Mouse (Mus musculus) midbrain, embryonic 16.5 days (tissue): ENCODE data around the gene Prtn3. TPM values are rescaled to one million over a fixed set of nuclear protein-coding genes. Genes with fewer than 3 reads are reported as not detected.
A peak's percentile ranks its signal among the peaks of the same experiment; 100 is the strongest.

Experiments
- ATAC-seq: fragments of 200-750 bp; cut with Nextera tagmentation; 2 replicates; pipeline ENCODE4 v1.8.0; 2017; ENCODE audit warnings: moderate TSS enrichment
- H3K27ac ChIP-seq: fragments of 300-500 bp; sonication (generic); 2 replicates; pipeline ENCODE4 v1.5.1; 2014; ENCODE audit warnings: mild to moderate bottlenecking, low read length, mixed read lengths
- H3K27me3 ChIP-seq: fragments of 300-500 bp; sonication (generic); 2 replicates; pipeline ENCODE4 v1.6.1; 2014; ENCODE audit warnings: low read depth, low read length, mixed read lengths; ENCODE audit not compliant: control insufficient read depth, insufficient read depth
- H3K36me3 ChIP-seq: fragments of 300-500 bp; sonication (generic); 2 replicates; pipeline ENCODE4 v1.6.1; 2014; ENCODE audit warnings: mild to moderate bottlenecking, low read length, moderate library complexity, mixed read lengths; ENCODE audit not compliant: control insufficient read depth, insufficient read depth
- H3K4me1 ChIP-seq: fragments of 300-500 bp; sonication (generic); 2 replicates; pipeline ENCODE4 v1.6.1; 2014; ENCODE audit warnings: mild to moderate bottlenecking, low read length, mixed read lengths; ENCODE audit not compliant: control insufficient read depth, insufficient read depth
- H3K4me2 ChIP-seq: fragments of 300-500 bp; sonication (generic); 2 replicates; pipeline ENCODE4 v1.6.1; 2014; ENCODE audit warnings: mild to moderate bottlenecking, low read length, mixed read lengths
- H3K4me3 ChIP-seq: fragments of 300-500 bp; sonication (generic); 2 replicates; pipeline ENCODE4 v1.5.1; 2014; ENCODE audit warnings: low read depth, mild to moderate bottlenecking, low read length, moderate library complexity, mixed read lengths
- H3K9ac ChIP-seq: fragments of 300-500 bp; sonication (generic); 2 replicates; pipeline ENCODE4 v1.6.1; 2014; ENCODE audit warnings: low read depth, low read length, mixed read lengths
- H3K9me3 ChIP-seq: fragments of 300-500 bp; sonication (generic); replicated peaks from 2 replicates; pipeline ENCODE4 v1.6.1; 2014; ENCODE audit warnings: mild to moderate bottlenecking, low read length, mixed read lengths; ENCODE audit not compliant: control insufficient read depth, poor library complexity, severe bottlenecking
- WGBS: fragments of 180-500 bp; shearing (Covaris S2); extraction: QIAGEN DNeasy Blood & Tissue Kit; methylation state at CpG from one replicate; pipeline ENCODE4 v1.1.7; 2014; 5-methylcytosine and 5-hydroxymethylcytosine counted together
- polyA plus RNA-seq: library from polyadenylated mRNA; unstranded; fragments of >200 nt; fragmentation: Nextera tagmentation; extraction: Ambion mirVana; gene quantifications from 2 replicates; pipeline ENCODE4 v1.2.1, GENCODE M21; 2015

Gene Prtn3
- polyA plus RNA-seq, 1 experiment from 2014 or later, result 12.7 TPM

- Histone ChIP-seq H3K27ac (peak within 1 kb of the TSS; percentile 99), H3K4me1 (peaks cover 5% of the 10 kb centered on the region; the same call in 1 of the 2 replicates), H3K4me2 (peak within 1 kb of the TSS; percentile 56), H3K36me3 (peaks cover 24% of the 10 kb centered on the region; the same call in 1 of the 2 replicates), H3K27me3 (no peaks in the 10 kb centered on the region), H3K4me3 (peak within 1 kb of the TSS; percentile 84), H3K9me3 (no peaks in the 10 kb centered on the region), H3K9ac (peak within 1 kb of the TSS; percentile 97)
- ATAC-seq, result peak; percentile 88
- WGBS, result 1% methylated on average over 52 of the region's 52 CpGs
These were observed 34.2 kb downstream of the Prtn3 start, which contains the start of gene Med16 for GRCm38 (mm10) chr10:79908167-79909091. TSS of gene Med16 (minus strand) at chr10:79908923.

GRCm38 (mm10) chr10:79909092-79909922 is 35.0 kb downstream of the Prtn3 start:
- Histone ChIP-seq H3K4me3 (peak overlapping the region; percentile 22), H3K27ac (peak overlapping the region; percentile 99), H3K9ac (peak overlapping the region; percentile 60), H3K27me3 (no peaks in the 10 kb centered on the region), H3K4me1 (peaks cover 9% of the 10 kb centered on the region; the same call in 1 of the 2 replicates), H3K36me3 (peaks cover 24% of the 10 kb centered on the region; the same call in 1 of the 2 replicates), H3K4me2 (peak overlapping the region; percentile 42), H3K9me3 (no peaks in the 10 kb centered on the region)
- ATAC-seq, result peak; percentile 69
- 24% methylated on average over 14 of the region's 14 CpGs for WGBS

GRCm38 (mm10) chr10:79910556-79910955 is 36.3 kb downstream of the Prtn3 start, which contains the start of gene Gm26602:
TSS of gene Gm26602 (plus strand) at chr10:79910856.
- H3K36me3 ChIP-seq, result peaks cover 16% of the 10 kb centered on the region; the same call in 1 of the 2 replicates
- peaks cover 18% of the 10 kb centered on the region for H3K4me1 ChIP-seq
- no peak within 1 kb of the TSS; the same call in 1 of the 2 replicates for H3K9ac ChIP-seq
- ATAC-seq, result no peak
- H3K27ac ChIP-seq, result peak within 1 kb of the TSS; percentile 99
- WGBS, result 97% methylated on average over 4 of the region's 4 CpGs
- no peak within 1 kb of the TSS for H3K4me3 ChIP-seq
- no peak within 1 kb of the TSS for H3K4me2 ChIP-seq
- no peaks in the 10 kb centered on the region for H3K27me3 ChIP-seq
- no peaks in the 10 kb centered on the region for H3K9me3 ChIP-seq

GRCm38 (mm10) chr10:79912412-79912811 is 38.1 kb downstream of the Prtn3 start:
- Histone ChIP-seq H3K4me2 (no peak overlapping the region), H3K4me3 (no peak overlapping the region), H3K9ac (no peak overlapping the region), H3K27me3 (no peaks in the 10 kb centered on the region), H3K36me3 (peaks cover 10% of the 10 kb centered on the region; the same call in 1 of the 2 replicates), H3K4me1 (peaks cover 30% of the 10 kb centered on the region), H3K9me3 (no peaks in the 10 kb centered on the region), H3K27ac (no peak overlapping the region)
- ATAC-seq, result no peak
- 71% methylated on average over 20 of the region's 20 CpGs for WGBS

GRCm38 (mm10) chr10:79914131-79914947 is 40.1 kb downstream of the Prtn3 start:
- WGBS, result 65% methylated on average over 9 of the region's 11 CpGs
- Histone ChIP-seq H3K27ac (no peak overlapping the region), H3K36me3 (peaks cover 10% of the 10 kb centered on the region; the same call in 1 of the 2 replicates), H3K27me3 (peaks cover 19% of the 10 kb centered on the region), H3K9me3 (no peaks in the 10 kb centered on the region), H3K4me2 (0 out of 2 replicates have a peak overlapping the region, but pooled peaks have one; percentile 4), H3K9ac (peak overlapping the region; percentile 16; the same call in 1 of the 2 replicates), H3K4me1 (peaks cover 30% of the 10 kb centered on the region), H3K4me3 (no peak overlapping the region)
- ATAC-seq, result no peak

GRCm38 (mm10) chr10:79914948-79915596 is 40.8 kb downstream of the Prtn3 start:
- H3K36me3 ChIP-seq, result peaks cover 10% of the 10 kb centered on the region; the same call in 1 of the 2 replicates
- H3K4me2 ChIP-seq, result no peak overlapping the region; the same call in 1 of the 2 replicates
- H3K9me3 ChIP-seq, result no peaks in the 10 kb centered on the region
- H3K9ac ChIP-seq, result no peak overlapping the region; the same call in 1 of the 2 replicates
- H3K4me3 ChIP-seq, result no peak overlapping the region
- no peak overlapping the region for H3K27ac ChIP-seq
- H3K4me1 ChIP-seq, result peaks cover 30% of the 10 kb centered on the region
- peaks cover 26% of the 10 kb centered on the region for H3K27me3 ChIP-seq
- 77% methylated on average over 7 of the region's 7 CpGs for WGBS
- ATAC-seq, result no peak

GRCm38 (mm10) chr10:79916081-79916480 is 41.8 kb downstream of the Prtn3 start:
- peaks cover 39% of the 10 kb centered on the region for H3K4me1 ChIP-seq
- 7% methylated on average over 8 of the region's 8 CpGs for WGBS
- no peaks in the 10 kb centered on the region for H3K9me3 ChIP-seq
- peak overlapping the region; percentile 62 for H3K4me3 ChIP-seq
- no peak for ATAC-seq
- peaks cover 36% of the 10 kb centered on the region for H3K27me3 ChIP-seq
- peak overlapping the region; percentile 95 for H3K9ac ChIP-seq
- H3K4me2 ChIP-seq, result peak overlapping the region; percentile 99
- H3K27ac ChIP-seq, result peak overlapping the region; percentile 79
- H3K36me3 ChIP-seq, result peaks cover 8% of the 10 kb centered on the region; the same call in 1 of the 2 replicates
